Mouse (Mus musculus) megakaryocyte progenitor cell, adult 5-6 weeks (primary cell): ENCODE measurements around the gene Spcs2. TPM values are rescaled to one million over a fixed set of nuclear protein-coding genes. Genes with fewer than 3 reads are reported as not detected.
"Not testable (repeated sequence)": the region's sequence is repeated elsewhere in the genome, so short reads cannot be mapped to it uniquely, and the experiment has no call there.

ENCODE experiments used
- ATAC-seq: replicated peaks from 2 replicates; pipeline ENCODE4 v1.8.0; 2016; ENCODE audit warnings: mild to moderate bottlenecking, moderate TSS enrichment, inconsistent platforms; ENCODE audit not compliant: poor library complexity
- total RNA-seq, 2 experiments: library from RNA; stranded (forward) in 1 of 2; stranded (reverse) in 1 of 2; fragments of 157-497, 149-512 nt in 1 of 2; fragments of 200-1000 nt in 1 of 2; gene quantifications; 2 replicates each; pipeline versions ENCODE4 v1.2.3 to v1.2.4; 2015 to 2017

Spcs2 gene
- total RNA-seq, 2 experiments from 2014 or later: 255 to 372 TPM

- no peak for ATAC-seq
These were observed 37.8 kb downstream of the Spcs2 start for GRCm38 (mm10) chr7:99825511-99825910.

DNA sequence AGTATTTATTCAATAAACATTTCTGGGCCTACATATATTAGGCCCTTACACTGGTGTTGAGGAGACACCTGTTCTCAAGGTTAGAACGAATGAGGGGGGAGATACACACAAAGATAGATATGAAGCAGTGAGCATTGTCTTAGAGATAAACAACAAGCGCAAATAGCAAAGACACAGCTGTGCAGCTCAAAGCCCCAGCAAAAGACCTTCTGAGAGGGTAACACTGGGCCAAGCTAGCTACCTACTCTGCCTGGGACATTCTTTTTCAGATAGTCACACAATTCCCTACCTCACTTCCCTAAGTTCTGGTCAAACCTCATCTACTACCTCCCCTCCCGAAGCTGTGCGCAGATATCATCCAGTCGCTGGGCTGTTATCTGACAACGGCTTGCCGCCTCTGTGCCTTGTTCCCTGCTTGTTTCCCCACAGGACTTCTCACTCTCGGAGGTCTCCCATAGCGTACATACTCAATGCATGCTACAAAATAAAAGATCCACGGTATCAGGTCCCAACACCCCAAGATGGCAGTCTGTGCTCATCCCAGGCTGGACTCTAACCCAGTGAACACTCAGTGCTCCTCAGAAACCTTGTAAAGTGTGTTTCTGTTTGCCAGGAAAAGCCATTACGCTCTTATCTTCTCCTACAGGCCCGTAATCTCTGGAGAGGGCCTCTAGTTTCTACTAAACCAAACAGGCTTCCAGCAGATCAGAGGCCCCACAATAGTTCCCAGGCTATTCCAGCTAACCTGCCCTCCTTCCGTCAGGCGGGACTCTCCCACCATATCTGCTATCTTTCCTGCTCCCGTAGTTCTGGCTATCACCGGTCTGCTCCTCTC is 38.4 kb downstream of the Spcs2 start:
- ATAC-seq: peak; percentile 36

GRCm38 (mm10) chr7:99823045-99823663 is 40.1 kb downstream of the Spcs2 start:
- no peak for ATAC-seq

DNA sequence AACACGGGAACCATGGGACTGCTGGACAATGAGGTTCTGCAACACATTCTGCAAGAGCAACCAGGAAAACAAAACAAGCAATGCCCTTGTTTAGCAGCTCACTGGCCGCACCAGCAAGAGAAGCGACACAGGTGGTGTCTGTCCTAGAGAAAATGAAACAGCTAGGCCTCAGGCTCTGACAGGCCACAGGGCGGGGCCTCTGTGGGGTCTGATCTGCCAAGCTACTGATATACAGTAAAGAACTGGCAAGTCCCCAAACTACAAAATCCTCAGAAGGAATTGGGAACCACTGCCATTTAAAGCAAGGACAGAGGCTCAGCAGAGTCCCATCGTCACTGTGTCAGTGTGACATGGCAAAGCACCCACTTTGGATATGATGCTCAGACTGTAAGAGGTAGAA is 40.8 kb downstream of the Spcs2 start:
- ATAC-seq: peak; percentile 76

DNA sequence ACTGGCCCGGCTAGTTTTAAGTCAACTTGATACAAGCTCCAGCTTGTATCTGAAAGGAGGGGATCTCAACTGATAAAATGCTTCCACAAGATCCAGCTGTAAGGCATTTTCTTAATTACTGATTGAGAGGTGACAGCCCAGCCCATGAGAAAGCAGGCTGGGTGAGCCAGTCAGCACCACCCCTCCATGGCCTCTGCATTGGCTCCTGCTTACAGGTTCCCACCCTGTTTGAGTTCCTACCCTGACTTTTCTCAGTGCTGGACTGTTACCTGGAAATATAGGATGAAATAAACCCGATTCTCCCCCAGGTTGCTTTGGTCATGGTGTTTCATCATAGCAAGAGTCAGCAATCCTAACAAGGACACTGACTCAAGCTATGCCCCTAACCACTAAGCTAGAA is 41.3 kb downstream of the Spcs2 start:
- ATAC-seq: no peak

DNA sequence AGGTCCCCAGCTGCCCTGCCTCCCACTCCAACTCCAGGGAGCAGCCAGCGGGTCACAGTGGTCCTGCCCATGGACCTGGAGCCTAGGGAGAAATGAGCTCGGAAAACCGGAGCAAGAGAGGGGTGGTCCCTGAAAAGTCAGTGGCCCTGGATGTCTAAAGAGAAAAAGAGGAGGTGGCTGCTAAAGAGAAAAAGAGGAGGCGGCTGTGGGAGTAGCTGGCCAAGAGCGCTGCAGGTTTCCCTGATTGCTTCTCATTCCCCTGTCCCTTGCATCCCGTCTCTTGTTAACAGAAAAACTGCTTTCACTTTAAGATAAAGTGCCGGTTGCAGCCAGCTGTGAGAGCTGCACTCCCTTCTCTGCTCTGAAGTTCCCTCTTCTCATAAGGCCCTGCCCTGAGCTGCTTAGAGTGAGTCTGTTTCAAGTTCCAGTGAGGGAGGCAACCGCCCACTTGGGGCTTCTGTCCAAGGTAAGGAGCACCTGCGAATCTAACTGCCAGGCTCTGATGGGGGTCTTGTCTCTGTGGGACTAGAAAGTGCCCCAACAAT is 45.0 kb downstream of the Spcs2 start:
- not testable (repeated sequence) for ATAC-seq

- peak; percentile 54 for ATAC-seq
These were observed 49.9 kb downstream of the Spcs2 start for GRCm38 (mm10) chr7:99813394-99813793.

GRCm38 (mm10) chr7:99811661-99812060 is 51.6 kb downstream of the Spcs2 start:
- no peak for ATAC-seq

DNA sequence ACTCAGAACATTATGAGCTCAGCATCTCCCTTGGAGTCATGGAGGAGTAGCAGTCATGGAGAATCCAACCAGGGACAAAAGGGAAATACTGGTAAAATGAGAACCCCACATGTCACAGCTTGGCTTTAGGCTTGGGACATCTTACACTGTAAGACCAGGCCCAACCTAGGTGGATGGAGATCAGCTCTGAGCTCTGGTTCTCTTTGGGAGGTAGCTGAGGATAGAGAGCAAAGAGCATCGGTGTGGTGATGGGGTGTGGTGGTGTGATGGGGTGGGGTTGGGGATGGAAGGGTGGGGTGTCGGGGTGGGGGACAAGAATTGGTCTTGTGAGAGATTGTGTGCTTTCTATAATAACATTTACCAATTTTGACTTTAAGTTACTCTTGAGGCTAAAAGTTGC is 52.4 kb downstream of the Spcs2 start:
- ATAC-seq: no peak

- not testable (repeated sequence) for ATAC-seq
These were observed 56.2 kb downstream of the Spcs2 start for GRCm38 (mm10) chr7:99807043-99807442.

GRCm38 (mm10) chr7:99805340-99805739 is 57.9 kb downstream of the Spcs2 start:
- no peak for ATAC-seq

DNA sequence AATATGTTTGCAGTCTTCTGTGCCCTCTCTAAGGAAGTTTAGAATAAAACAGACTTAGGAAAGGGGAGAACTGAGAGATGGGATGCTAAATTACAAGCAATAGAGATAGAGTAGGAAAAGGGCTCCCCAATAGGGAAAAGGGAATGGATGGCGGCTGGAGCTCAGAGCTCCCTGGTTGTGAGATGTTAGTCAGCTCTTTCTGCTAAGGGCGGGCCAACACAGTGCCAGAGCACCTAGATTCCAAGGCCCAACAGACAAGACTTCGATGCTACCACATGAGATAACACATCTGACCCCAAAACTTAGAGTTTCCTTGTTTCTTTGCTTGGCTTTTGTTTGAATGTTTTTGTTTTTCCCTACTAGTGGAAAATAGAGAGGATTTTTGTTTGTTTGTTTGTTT is 59.2 kb downstream of the Spcs2 start:
- ATAC-seq: not testable (repeated sequence)

DNA sequence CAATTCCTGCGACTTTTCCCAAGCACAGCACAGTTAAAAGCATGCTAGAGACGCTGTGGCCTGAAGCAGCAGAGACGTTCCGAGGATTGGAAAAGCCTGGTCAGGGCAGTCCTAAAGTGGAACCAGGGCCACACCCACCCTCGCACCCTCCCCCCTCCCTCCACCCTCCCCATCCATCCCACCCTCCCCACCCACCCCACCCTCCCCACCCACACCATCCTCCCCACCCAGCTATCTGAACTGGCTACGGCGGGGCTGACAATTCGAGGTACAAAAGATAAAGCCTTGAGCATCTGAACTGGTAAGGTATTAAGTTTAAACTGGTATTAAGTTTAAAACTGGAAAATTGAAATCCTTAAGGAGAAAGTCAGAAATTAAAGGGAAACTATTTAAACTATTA is 59.7 kb downstream of the Spcs2 start:
- ATAC-seq: no peak

DNA sequence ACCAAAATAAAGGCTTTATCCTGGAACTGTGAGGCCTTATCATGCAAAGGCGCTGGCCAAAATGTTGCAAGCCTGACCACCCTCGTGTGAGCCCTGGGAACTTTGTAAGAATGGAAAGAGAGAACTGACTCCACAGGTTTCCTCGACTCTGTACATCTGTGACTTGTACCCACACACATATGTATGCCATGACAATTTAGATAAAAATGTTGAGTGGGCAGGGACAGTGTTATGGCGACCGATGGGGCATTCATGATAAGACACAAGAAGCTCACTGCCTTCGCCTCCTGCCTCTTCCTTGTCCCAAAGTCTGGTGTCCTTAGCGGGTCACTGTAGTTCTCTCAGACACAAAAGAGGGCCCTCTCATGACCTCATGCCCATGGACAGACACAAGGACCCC is 64.1 kb downstream of the Spcs2 start:
- no peak for ATAC-seq

DNA sequence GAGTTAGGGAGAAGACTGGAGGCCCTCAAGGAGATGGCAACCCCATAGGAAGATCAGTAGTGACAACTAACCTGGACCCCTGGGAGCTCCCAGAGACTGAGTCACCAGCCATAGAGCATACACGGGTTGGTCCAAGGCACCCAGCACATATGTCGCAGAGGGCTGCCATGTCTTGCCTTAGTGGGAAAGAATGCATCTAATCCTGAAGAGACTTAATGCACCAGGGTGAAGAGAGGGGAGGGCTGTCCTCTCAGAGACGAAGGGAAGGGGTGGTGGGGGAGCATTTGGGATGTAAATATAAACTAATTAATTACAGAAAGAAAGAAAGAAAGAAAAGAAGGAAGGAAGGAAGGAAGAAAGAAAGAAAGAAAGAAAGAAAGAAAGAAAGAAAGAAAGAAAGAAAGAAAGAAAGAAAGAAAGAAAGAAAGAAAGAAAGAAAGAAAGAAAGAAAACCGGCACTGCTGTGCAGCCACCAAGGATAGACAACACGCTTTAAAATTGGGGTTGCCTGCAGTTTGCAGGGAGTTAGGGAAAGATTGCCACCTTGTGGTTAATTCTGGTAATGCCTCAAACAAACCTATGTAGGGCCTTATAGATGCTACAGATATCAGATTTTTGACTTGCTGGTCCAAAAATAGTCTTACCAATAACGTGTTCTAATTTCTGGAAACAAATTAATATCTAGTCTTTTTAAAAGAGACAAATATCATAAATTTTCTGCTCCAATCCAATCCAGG is 65.2 kb downstream of the Spcs2 start:
- peak; percentile 85 for ATAC-seq

- ATAC-seq: no peak
These were observed 66.0 kb downstream of the Spcs2 start for GRCm38 (mm10) chr7:99797261-99797660.

DNA sequence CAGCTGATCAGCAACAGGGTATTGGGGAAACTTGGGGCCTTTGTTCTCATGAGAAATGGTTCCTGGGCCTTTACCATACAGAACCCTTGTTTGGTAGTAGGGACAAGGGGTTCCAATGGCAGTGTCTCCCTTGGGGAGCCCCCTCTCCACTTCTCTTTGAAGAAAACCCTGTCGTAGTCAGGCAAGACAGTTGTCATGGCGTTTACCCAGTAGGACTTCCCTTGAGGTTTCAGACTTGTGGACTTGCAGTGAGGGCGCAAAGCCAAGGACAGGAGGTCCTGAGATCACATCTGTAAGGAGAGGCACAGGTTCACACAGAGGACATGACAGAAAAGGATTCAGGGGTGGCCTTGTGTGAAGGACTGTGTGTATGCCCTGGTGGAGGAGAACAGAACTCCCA is 66.8 kb downstream of the Spcs2 start:
- ATAC-seq: no peak

DNA sequence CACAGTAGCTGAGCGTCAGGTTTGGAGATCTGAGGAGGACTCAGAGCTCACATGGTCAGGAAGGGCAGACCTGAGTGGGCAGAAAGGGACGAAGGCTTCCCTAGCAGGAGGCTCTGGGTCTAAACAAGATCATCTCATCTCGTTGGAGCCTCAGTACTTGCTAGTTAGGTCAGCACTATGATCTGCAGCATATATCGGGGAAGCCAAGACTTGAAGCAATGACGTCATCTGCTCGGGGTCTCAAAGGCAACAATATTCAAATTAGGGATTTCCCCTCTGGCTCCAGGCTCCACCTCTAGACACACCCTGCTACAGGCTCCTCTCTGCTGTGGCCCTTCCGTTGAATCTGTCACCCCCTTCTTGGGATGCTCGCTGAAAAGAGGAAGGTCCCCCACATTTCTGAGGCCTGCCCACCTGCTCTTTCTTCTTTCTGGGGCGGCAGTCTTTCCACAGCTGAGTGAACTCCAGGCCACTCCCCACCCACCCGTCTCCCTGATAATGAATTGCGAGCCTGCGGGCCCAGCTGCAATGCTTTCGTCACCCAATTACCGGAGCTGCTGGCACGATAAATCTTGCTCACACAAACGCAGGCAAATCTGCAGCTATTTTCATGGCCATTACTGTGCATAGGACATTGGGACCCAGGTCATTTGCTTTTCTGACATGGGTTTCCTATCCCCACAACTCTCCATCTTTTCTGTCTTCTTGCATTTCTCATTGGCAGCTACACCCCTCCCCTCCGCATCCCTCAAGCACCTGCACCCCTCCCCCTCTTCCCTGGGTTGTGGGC is 67.9 kb downstream of the Spcs2 start:
- ATAC-seq: peak; percentile 62

GRCm38 (mm10) chr7:99794096-99794495 is 69.2 kb downstream of the Spcs2 start:
- ATAC-seq: no peak

GRCm38 (mm10) chr7:99790816-99791215 is 72.4 kb downstream of the Spcs2 start:
- ATAC-seq: no peak

- no peak for ATAC-seq
These were observed 74.7 kb downstream of the Spcs2 start for GRCm38 (mm10) chr7:99788563-99788962.
